Mouse (Mus musculus) cerebellum, adult 9-10 months (tissue): ENCODE measurements around the gene Trpm5.

Experiments used
- DNase-seq: peaks from one replicate; pipeline ENCODE4 v3.0.0; 2022

The Trpm5 gene

GRCm38 (mm10) chr7:143037306-143037705, 57.1 kb downstream of the Trpm5 start:
- DNase-seq = no peak

GRCm38 (mm10) chr7:143036787-143037186, 57.7 kb downstream of the Trpm5 start:
- DNase-seq = no peak

GRCm38 (mm10) chr7:143034519-143035450, 59.7 kb downstream of the Trpm5 start:
- no peak for DNase-seq

- DNase-seq = no peak
Observed at GRCm38 (mm10) chr7:143034112-143034511, 60.3 kb downstream of the Trpm5 start.

GRCm38 (mm10) chr7:143033581-143033980, 60.9 kb downstream of the Trpm5 start:
- no peak for DNase-seq

- DNase-seq = no peak
Observed at GRCm38 (mm10) chr7:143031816-143032215, 62.6 kb downstream of the Trpm5 start.

GRCm38 (mm10) chr7:143027196-143027595, 67.2 kb downstream of the Trpm5 start:
- DNase-seq = no peak

- no peak for DNase-seq
Observed at GRCm38 (mm10) chr7:143025496-143025895, 68.9 kb downstream of the Trpm5 start.

GRCm38 (mm10) chr7:143024293-143024692, 70.1 kb downstream of the Trpm5 start:
- no peak for DNase-seq

- DNase-seq = no peak
Observed at GRCm38 (mm10) chr7:143023499-143023898, 70.9 kb downstream of the Trpm5 start.

GRCm38 (mm10) chr7:143021356-143022164, 72.9 kb downstream of the Trpm5 start:
- DNase-seq = no peak

GRCm38 (mm10) chr7:143020764-143021163, 73.7 kb downstream of the Trpm5 start:
- no peak for DNase-seq

- DNase-seq = no peak
Observed at GRCm38 (mm10) chr7:143020040-143020439, 74.4 kb downstream of the Trpm5 start.
